Mouse (Mus musculus) midbrain, embryonic 11.5 days (tissue): ENCODE data around the gene Ubald1. TPM values are rescaled to one million over a fixed set of nuclear protein-coding genes. Genes with fewer than 3 reads are reported as not detected.

Experiments
- ATAC-seq: fragments of 200-750 bp; cut with Nextera tagmentation; 2 replicates; pipeline ENCODE4 v1.8.0; 2017; ENCODE audit warnings: moderate TSS enrichment, moderate library complexity; ENCODE audit not compliant: low FRiP score
- DNase-seq: peaks from one replicate; pipeline ENCODE4 v3.0.0; 2015; ENCODE audit warnings: low spot score; ENCODE audit errors: missing footprints
- H3K27ac ChIP-seq: fragments of 300-500 bp; sonication (generic); 2 replicates; pipeline ENCODE4 v1.5.1; 2014; ENCODE audit warnings: low read depth, low read length
- H3K27me3 ChIP-seq: fragments of 300-500 bp; sonication (generic); 2 replicates; pipeline ENCODE4 v1.6.1; 2014; ENCODE audit warnings: mild to moderate bottlenecking, low read length, moderate library complexity, mixed read lengths; ENCODE audit not compliant: control insufficient read depth, insufficient read depth
- H3K36me3 ChIP-seq: fragments of 300-500 bp; sonication (generic); 2 replicates; pipeline ENCODE4 v1.6.1; 2014; ENCODE audit warnings: mild to moderate bottlenecking, low read length, moderate library complexity, mixed read lengths; ENCODE audit not compliant: control insufficient read depth, insufficient read depth
- H3K4me1 ChIP-seq: fragments of 300-500 bp; sonication (generic); 2 replicates; pipeline ENCODE4 v1.6.1; 2014; ENCODE audit warnings: low read length; ENCODE audit not compliant: control insufficient read depth, insufficient read depth
- H3K4me2 ChIP-seq: fragments of 300-500 bp; sonication (generic); 2 replicates; pipeline ENCODE4 v1.6.1; 2014; ENCODE audit warnings: mild to moderate bottlenecking, moderate library complexity
- H3K4me3 ChIP-seq: fragments of 300-500 bp; sonication (generic); 2 replicates; pipeline ENCODE4 v1.5.1; 2014; ENCODE audit warnings: low read depth, low read length
- H3K9ac ChIP-seq: fragments of 300-500 bp; sonication (generic); 2 replicates; pipeline ENCODE4 v1.6.1; 2014; ENCODE audit warnings: low read length
- H3K9me3 ChIP-seq: fragments of 300-500 bp; sonication (generic); 2 replicates; pipeline ENCODE4 v1.6.1; 2016; ENCODE audit warnings: low read length; ENCODE audit not compliant: control insufficient read depth
- WGBS: fragments of 180-500 bp; shearing (Covaris S2); extraction: QIAGEN DNeasy Blood & Tissue Kit; methylation state at CpG from one replicate; pipeline ENCODE4 v1.1.7; 2014; 5-methylcytosine and 5-hydroxymethylcytosine counted together
- polyA plus RNA-seq: library from polyadenylated mRNA; unstranded; fragments of >200 nt; fragmentation: Nextera tagmentation; extraction: Ambion mirVana; gene quantifications from 2 replicates; pipeline ENCODE4 v1.2.1, GENCODE M21; 2014

Gene Ubald1
- polyA plus RNA-seq, 1 experiment from 2014 or later: 22.1 TPM

DNA sequence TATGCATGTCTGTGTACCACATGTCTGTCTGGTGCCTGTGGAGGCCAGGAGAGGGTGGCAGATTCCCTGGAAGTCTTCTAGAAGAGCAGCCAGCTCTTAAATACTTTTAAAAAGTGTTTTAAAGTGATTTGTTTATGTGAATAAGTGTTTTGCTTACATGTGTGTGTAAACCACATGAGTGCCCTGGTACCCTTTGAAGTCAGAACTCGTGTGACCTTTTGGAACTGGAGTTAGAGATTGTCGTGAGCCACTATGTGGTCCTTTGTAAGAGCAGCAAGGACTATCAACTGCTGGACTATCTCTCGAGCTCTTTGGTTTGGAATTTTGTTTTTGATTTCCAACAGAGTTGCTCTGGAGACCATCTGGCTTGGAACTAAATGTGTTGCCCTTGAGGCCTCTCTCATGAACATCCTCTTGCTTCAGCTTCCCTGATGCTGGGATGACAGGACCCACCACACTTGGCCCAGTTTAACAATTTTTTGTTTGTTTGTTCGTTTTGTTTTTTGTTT, 10.1 kb upstream of the Ubald1 start:
- Histone ChIP-seq H3K9me3 (no peaks in the 10 kb centered on the region), H3K4me2 (no peak overlapping the region), H3K27ac (no peak overlapping the region), H3K36me3 (no peaks in the 10 kb centered on the region), H3K9ac (no peak overlapping the region), H3K4me1 (peaks cover 14% of the 10 kb centered on the region), H3K27me3 (no peaks in the 10 kb centered on the region), H3K4me3 (no peak overlapping the region)
- WGBS: 68% methylated on average over 4 of the region's 4 CpGs
- ATAC-seq (no peak), DNase-seq (peak; percentile 75)

GRCm38 (mm10) chr16:4886690-4887020, 6.5 kb upstream of the Ubald1 start:
- 3% methylated on average over 8 of the region's 8 CpGs for WGBS
- H3K36me3 ChIP-seq: no peaks in the 10 kb centered on the region
- no peak overlapping the region for H3K27ac ChIP-seq
- peak overlapping the region; percentile 93 for H3K4me2 ChIP-seq
- no peaks in the 10 kb centered on the region for H3K9me3 ChIP-seq
- H3K9ac ChIP-seq: peak overlapping the region; percentile 82
- no peaks in the 10 kb centered on the region for H3K27me3 ChIP-seq
- H3K4me1 ChIP-seq: peaks cover 15% of the 10 kb centered on the region
- H3K4me3 ChIP-seq: peak overlapping the region; percentile 51
- DNase-seq (peak; percentile 87), ATAC-seq (no peak; the same call in 1 of the 2 replicates)

- H3K36me3 ChIP-seq: no peaks in the 10 kb centered on the region
- H3K27ac ChIP-seq: peak within 1 kb of the TSS; percentile 26
- no peaks in the 10 kb centered on the region for H3K9me3 ChIP-seq
- DNase-seq (peak; percentile 99), ATAC-seq (peak; percentile 94)
- peak within 1 kb of the TSS; percentile 93 for H3K4me2 ChIP-seq
- H3K4me3 ChIP-seq: peak within 1 kb of the TSS; percentile 51
- under 1% methylated on average over 68 of the region's 74 CpGs for WGBS
- no peaks in the 10 kb centered on the region for H3K27me3 ChIP-seq
- peaks cover 20% of the 10 kb centered on the region for H3K4me1 ChIP-seq
- peak within 1 kb of the TSS; percentile 82 for H3K9ac ChIP-seq
Observed at GRCm38 (mm10) chr16:4885760-4886689, 5.9 kb upstream of the Ubald1 start, which contains the start of gene Mgrn1. Gene Mgrn1 (plus strand): TSS chr16:4886249.

GRCm38 (mm10) chr16:4884930-4885329, 4.8 kb upstream of the Ubald1 start:
- DNase-seq: no peak
- Histone ChIP-seq H3K27ac (no peak overlapping the region), H3K9ac (no peak overlapping the region), H3K9me3 (no peaks in the 10 kb centered on the region), H3K36me3 (no peaks in the 10 kb centered on the region), H3K4me1 (peaks cover 22% of the 10 kb centered on the region), H3K4me2 (peak overlapping the region; percentile 93; the same call in 1 of the 2 replicates), H3K4me3 (no peak overlapping the region), H3K27me3 (no peaks in the 10 kb centered on the region)
- WGBS: 93% methylated on average over 10 of the region's 10 CpGs
- no peak for ATAC-seq

GRCm38 (mm10) chr16:4881400-4882351, 1.6 kb upstream of the Ubald1 start:
- 0 out of 2 replicates have a peak overlapping the region, but pooled peaks have one; percentile 86 for H3K27ac ChIP-seq
- peak overlapping the region; percentile 91 for H3K4me2 ChIP-seq
- H3K9me3 ChIP-seq: no peaks in the 10 kb centered on the region
- peak overlapping the region; percentile 78 for H3K4me3 ChIP-seq
- no peak for ATAC-seq
- DNase-seq: peak; percentile 85
- H3K9ac ChIP-seq: peak overlapping the region; percentile 84; the same call in 1 of the 2 replicates
- H3K27me3 ChIP-seq: no peaks in the 10 kb centered on the region
- peaks cover 22% of the 10 kb centered on the region for H3K4me1 ChIP-seq
- 82% methylated on average over 10 of the region's 10 CpGs for WGBS
- no peaks in the 10 kb centered on the region for H3K36me3 ChIP-seq

GRCm38 (mm10) chr16:4879708-4880124, 399 bp downstream of the Ubald1 start:
- peak overlapping the region; percentile 95 for H3K27ac ChIP-seq
- peak; percentile 98 for DNase-seq
- H3K27me3 ChIP-seq: no peaks in the 10 kb centered on the region
- H3K4me1 ChIP-seq: peaks cover 21% of the 10 kb centered on the region
- under 1% methylated on average over 40 of the region's 40 CpGs for WGBS
- H3K4me3 ChIP-seq: peak overlapping the region; percentile 78
- peak overlapping the region; percentile 91 for H3K4me2 ChIP-seq
- no peaks in the 10 kb centered on the region for H3K9me3 ChIP-seq
- peak overlapping the region; percentile 84 for H3K9ac ChIP-seq
- peak; percentile 78 for ATAC-seq
- H3K36me3 ChIP-seq: no peaks in the 10 kb centered on the region

DNA sequence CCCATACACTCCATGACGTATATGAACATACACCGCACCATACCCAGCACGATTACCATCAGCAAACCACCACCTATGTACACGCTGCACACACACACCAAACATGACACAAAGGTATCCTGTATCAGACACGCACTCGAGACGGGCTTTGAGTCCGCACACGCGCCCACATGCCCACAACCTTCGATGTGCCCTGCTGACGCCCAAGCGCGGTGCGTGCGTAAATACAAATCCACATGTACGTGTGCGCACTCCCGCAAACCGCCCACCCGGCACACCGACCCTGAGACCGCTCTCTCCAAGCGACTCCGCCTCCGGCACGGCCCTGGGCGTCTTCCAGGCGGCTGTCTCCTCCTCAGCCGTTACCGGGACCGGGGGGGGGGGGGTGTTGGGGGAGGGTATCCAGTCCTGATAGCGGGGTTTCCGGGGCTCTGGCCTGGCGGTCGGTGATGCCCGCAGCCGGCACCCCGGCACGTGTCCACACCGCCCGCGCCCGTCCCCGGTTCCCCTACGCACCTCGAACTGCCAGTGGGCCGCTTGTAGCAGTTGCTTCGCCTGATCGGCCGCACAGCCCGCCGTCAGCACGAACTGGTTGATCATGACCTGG, 911 bp downstream of the Ubald1 start:
- peak overlapping the region; percentile 84 for H3K9ac ChIP-seq
- WGBS: under 1% methylated on average over 51 of the region's 54 CpGs
- no peaks in the 10 kb centered on the region for H3K27me3 ChIP-seq
- H3K9me3 ChIP-seq: no peaks in the 10 kb centered on the region
- peak overlapping the region; percentile 95 for H3K27ac ChIP-seq
- peak; percentile 92 for DNase-seq
- peak; percentile 43 for ATAC-seq
- H3K4me2 ChIP-seq: peak overlapping the region; percentile 91
- peaks cover 21% of the 10 kb centered on the region for H3K4me1 ChIP-seq
- H3K36me3 ChIP-seq: no peaks in the 10 kb centered on the region
- peak overlapping the region; percentile 78 for H3K4me3 ChIP-seq

DNA sequence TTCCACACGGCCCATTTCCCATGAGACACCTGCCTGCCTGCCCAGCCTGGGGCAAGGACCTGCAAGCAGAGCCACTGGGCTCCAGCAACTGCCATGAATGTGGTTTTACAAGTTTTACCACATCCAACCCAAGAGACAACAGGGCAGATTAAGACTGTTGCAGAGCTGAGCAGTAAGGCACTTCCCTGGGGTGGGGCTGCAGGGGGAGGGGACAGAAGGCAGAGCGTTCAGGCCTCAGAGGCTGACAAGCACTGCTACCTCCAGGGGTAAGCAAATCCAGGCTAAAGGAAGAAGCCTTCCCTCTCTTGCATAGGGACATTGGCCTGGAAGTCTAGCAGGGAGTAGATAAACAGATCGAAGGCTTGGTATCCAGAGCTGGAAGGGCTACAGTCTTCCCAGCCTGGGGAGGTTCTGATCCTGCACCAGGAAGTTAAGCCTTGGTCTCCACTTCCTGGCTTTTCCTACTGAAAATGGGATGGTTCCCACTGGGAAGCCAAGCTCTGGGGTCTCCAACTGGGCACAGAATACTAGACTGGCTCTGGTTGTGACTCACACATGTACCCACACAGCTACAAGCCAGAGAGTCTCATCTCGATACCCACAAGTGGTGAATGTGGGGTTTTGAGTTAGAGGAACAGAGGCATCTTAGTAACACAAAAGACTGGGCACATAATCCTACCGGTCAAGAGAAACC, 1.8 kb downstream of the Ubald1 start:
- H3K9ac ChIP-seq: peak overlapping the region; percentile 84
- peak; percentile 88 for DNase-seq
- ATAC-seq: no peak

More for the DNA sequence above, 1.8 kb downstream of the Ubald1 start:
- no peaks in the 10 kb centered on the region for H3K27me3 ChIP-seq
- WGBS: 37% methylated on average over 5 of the region's 5 CpGs
- H3K4me1 ChIP-seq: peaks cover 21% of the 10 kb centered on the region
- no peaks in the 10 kb centered on the region for H3K36me3 ChIP-seq
- H3K4me3 ChIP-seq: peak overlapping the region; percentile 78
- peak overlapping the region; percentile 91 for H3K4me2 ChIP-seq
- no peak overlapping the region for H3K27ac ChIP-seq
- H3K9me3 ChIP-seq: no peaks in the 10 kb centered on the region
